Mouse (Mus musculus) adrenal gland, adult (tissue): Measurements from ENCODE around the gene Fyttd1.
"Not testable (repeated sequence)": the region's sequence is repeated elsewhere in the genome, so short reads cannot be mapped to it uniquely, and the experiment has no call there.

Experiments used
- DNase-seq, 2 experiments: peaks; one replicate each; pipeline ENCODE4 v3.0.0; 2022 to 2023; ENCODE audit warnings: low spot score in 1 of 2; ENCODE audit not compliant: inconsistent age in 2 of 2

Gene Fyttd1

GRCm38 (mm10) chr16:32878972-32879926 lies 1.9 kb downstream of the Fyttd1 start:
- DNase-seq, result peak; percentile 25 to 52

- no peak for DNase-seq
Measured at GRCm38 (mm10) chr16:32881538-32881937, 4.2 kb downstream of the Fyttd1 start.

- no peak for DNase-seq
Measured at GRCm38 (mm10) chr16:32887996-32888395, 10.7 kb downstream of the Fyttd1 start.

GRCm38 (mm10) chr16:32889881-32890280 lies 12.6 kb downstream of the Fyttd1 start:
- DNase-seq, result no peak

- DNase-seq, result no peak
Measured at GRCm38 (mm10) chr16:32896126-32896525, 18.8 kb downstream of the Fyttd1 start.

GRCm38 (mm10) chr16:32901360-32902050 lies 24.2 kb downstream of the Fyttd1 start:
- DNase-seq, result no peak

- DNase-seq, result no peak
Measured at GRCm38 (mm10) chr16:32902051-32902428, 24.7 kb downstream of the Fyttd1 start.

GRCm38 (mm10) chr16:32906186-32906585 lies 28.9 kb downstream of the Fyttd1 start:
- DNase-seq, result peak in 1 of 2 experiments; percentile 49

- peak; percentile 78 to 90 for DNase-seq
Measured at GRCm38 (mm10) chr16:32906727-32907126, 29.4 kb downstream of the Fyttd1 start.

- DNase-seq, result no peak
Measured at GRCm38 (mm10) chr16:32913212-32913611, 35.9 kb downstream of the Fyttd1 start.

- DNase-seq, result peak; percentile 96 to 99
Measured at GRCm38 (mm10) chr16:32913937-32914881, 36.9 kb downstream of the Fyttd1 start, which contains the start of gene Lrch3. Lrch3 (plus strand) TSS chr16:32914100.

GRCm38 (mm10) chr16:32915292-32916068 lies 38.2 kb downstream of the Fyttd1 start:
- no peak for DNase-seq

- DNase-seq, result not testable (repeated sequence)
Measured at GRCm38 (mm10) chr16:32926629-32927028, 49.3 kb downstream of the Fyttd1 start.

GRCm38 (mm10) chr16:32927044-32927443 lies 49.7 kb downstream of the Fyttd1 start:
- DNase-seq, result no peak

- DNase-seq, result no peak
Measured at GRCm38 (mm10) chr16:32929918-32930317, 52.6 kb downstream of the Fyttd1 start.

GRCm38 (mm10) chr16:32934470-32934869 lies 57.2 kb downstream of the Fyttd1 start:
- DNase-seq, result no peak

- peak in 1 of 2 experiments; percentile 56 for DNase-seq
Measured at GRCm38 (mm10) chr16:32935088-32935487, 57.8 kb downstream of the Fyttd1 start.

GRCm38 (mm10) chr16:32937358-32937757 lies 60.1 kb downstream of the Fyttd1 start:
- DNase-seq, result no peak

- peak in 1 of 2 experiments; percentile 51 for DNase-seq
Measured at GRCm38 (mm10) chr16:32939301-32939700, 62.0 kb downstream of the Fyttd1 start.

- not testable (repeated sequence) for DNase-seq
Measured at GRCm38 (mm10) chr16:32939716-32940115, 62.4 kb downstream of the Fyttd1 start.
